Mouse (Mus musculus): ENCODE data around the gene Stfa2l1.
"Not testable (repeated sequence)": the region's sequence is repeated elsewhere in the genome, so short reads cannot be mapped to it uniquely, and the experiment has no call there.

Gene Stfa2l1

DNA sequence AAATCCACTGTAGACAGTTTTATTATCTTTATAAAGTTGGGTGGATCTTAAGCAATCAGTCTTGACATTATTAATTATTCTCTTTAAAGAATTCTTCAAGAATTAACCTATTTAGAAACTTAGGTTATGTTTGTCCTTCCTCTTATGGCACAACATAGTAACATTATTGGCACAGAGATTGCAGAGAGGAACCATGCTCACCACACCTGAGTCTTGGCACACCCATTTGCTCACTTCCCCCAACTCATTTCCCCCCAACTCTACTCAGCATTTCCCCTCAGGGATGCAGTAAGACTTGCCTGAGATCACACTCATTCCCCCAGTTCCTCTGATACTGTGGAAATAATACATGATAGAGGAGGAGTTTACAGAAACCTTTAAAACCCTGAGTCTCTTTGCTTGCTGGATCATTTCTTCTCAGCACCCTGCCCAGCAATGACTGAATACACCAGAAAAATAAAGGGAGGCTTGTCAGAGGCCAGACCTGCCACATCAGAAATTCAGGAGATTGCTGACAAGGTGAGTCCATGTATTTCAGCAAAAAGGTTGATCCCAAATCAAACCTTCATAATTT lies at the start of gene Stfa2l1:
Gene Stfa2l1 (plus strand): TSS at position 410 of the 574 bp plus-strand sequence.
- no peak for DNase-seq (ENCODE audit: low read depth, low spot score)

- not testable (repeated sequence) for DNase-seq (ENCODE audit: low read depth, low spot score)
Measured at GRCm38 (mm10) chr16:36111486-36111885, 45.1 kb upstream of the Stfa2l1 start.

DNA sequence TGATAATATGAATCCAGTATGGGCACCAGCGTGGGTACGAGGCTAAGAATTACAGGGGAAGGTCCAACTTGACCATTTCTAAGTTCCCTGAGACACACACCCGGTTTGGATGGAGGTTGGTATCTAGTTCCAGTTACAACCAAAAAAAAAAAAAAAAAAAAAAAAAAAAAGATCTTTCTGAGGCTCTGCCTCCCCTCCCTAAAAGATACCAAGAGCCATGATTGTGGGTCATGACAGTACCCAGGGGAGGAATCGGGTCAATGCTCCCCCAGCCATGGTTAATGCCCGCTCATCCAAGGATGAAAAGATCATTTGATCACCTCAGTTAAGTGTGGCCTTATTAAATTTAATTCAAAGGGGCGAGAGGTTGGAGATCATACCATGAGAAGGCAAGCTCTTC lies 40.9 kb upstream of the Stfa2l1 start:
- peak; percentile 46 for DNase-seq (ENCODE audit: low read depth, low spot score)

GRCm38 (mm10) chr16:36128092-36128491 lies 28.5 kb upstream of the Stfa2l1 start:
- DNase-seq (ENCODE audit: low read depth, low spot score): peak; percentile 30

DNA sequence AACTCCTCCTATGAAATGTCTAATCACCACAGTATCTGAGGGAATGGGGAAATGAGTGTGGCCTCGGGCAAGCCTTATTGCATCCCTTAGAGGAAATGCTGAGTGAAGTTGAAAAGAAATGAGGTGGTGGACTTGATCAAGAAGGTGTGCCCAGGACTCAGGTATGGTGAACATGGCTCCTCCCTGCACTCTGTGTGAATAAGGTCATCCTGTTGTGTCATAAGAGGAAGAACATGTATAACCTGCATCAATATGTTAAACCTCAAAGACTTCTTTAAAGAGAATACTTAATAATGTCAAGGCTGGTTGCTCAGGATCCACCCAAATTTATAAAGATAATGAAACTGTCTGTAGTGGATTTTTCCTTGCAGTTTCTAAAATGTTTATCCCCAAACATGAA lies 25.5 kb upstream of the Stfa2l1 start, which contains the start of gene Csta1:
Gene Csta1 (minus strand): TSS at position 101 of the 400 bp plus-strand sequence.
- DNase-seq (ENCODE audit: low read depth, low spot score): no peak

- DNase-seq (ENCODE audit: low read depth, low spot score): no peak
Measured at GRCm38 (mm10) chr16:36138201-36138600, 18.4 kb upstream of the Stfa2l1 start.

- DNase-seq (ENCODE audit: low read depth, low spot score): peak; percentile 95
Measured at GRCm38 (mm10) chr16:36167841-36168240, 11.2 kb downstream of the Stfa2l1 start.

- DNase-seq (ENCODE audit: low read depth, low spot score): no peak
Measured at GRCm38 (mm10) chr16:36176108-36176507, 19.5 kb downstream of the Stfa2l1 start.

DNA sequence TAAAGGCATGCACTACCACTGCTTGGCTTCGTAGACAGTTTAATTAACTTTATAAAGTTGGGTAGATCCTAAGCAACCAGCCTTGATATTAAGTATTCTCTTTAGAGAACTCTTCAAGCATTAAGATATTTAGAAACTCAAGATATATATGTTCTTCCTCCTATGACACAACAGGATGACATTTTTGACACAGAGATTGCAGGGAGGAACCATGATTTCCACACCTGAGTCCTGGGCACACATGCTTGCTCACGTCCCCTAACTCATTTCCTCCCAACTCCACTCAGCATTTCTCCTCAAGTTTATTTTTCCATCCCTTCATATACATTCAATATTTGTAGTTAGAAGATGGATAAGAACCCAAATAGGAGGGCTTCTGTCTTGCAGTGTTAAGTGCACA lies 23.3 kb downstream of the Stfa2l1 start:
- DNase-seq (ENCODE audit: low read depth, low spot score): no peak

- not testable (repeated sequence) for DNase-seq (ENCODE audit: low read depth, low spot score)
Measured at GRCm38 (mm10) chr16:36183912-36184311, 27.3 kb downstream of the Stfa2l1 start, which contains the start of gene Gm5483. Gm5483 (plus strand) TSS chr16:36184212.

DNA sequence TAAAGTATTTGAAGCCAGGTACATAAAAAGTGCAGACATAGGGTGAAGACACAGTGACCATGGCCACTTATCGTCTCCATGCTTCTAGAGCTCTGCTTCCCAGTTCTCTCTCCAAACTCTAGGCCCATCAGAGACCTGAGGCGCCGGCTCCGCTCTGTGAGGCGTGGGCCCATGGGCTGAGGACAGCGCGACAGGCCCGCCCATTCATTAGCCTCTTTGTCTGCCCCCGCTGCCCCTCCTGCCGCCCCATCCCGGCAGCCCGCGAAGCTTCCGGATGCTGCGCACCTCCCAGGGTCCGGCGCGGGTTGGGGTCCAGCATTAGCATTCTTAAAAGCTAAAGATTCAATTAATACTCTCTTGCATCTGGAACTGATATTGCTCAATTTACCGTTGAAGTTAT lies 42.6 kb downstream of the Stfa2l1 start:
- DNase-seq (ENCODE audit: low read depth, low spot score): no peak

- DNase-seq (ENCODE audit: low read depth, low spot score): no peak
Measured at GRCm38 (mm10) chr16:36203846-36204245, 47.2 kb downstream of the Stfa2l1 start.

- peak; percentile 86 for DNase-seq (ENCODE audit: low read depth, low spot score)
Measured at GRCm38 (mm10) chr16:36205684-36206083, 49.1 kb downstream of the Stfa2l1 start.

DNA sequence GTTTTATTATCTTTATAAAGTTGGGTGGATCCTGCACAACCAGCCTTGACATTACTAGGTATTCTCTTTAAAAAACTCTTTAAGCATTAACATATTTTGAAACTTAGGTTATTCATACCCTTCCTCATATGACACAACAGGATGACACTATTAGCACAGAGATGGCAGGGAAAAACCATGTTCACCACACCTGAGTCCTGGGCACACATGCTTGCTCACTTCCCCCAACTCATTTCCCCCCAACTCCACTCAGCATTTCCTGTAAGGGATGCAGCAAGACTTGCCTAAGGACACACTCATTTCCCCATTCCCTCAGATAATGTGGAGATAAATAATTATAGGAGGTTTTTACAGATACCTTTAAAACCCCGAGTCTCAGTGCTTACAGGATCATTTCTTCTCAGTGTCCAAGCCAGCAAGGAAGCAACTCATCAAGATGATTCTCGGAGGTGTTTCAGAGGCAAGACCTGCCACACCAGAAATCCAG lies 53.4 kb downstream of the Stfa2l1 start, which contains the start of gene Gm5416:
Gene Gm5416 (plus strand): TSS at position 437 of the 487 bp plus-strand sequence.
- DNase-seq (ENCODE audit: low read depth, low spot score): no peak
